Mouse (Mus musculus): ENCODE data around the gene Suclg2. TPM values are rescaled to one million over a fixed set of nuclear protein-coding genes. Genes with fewer than 3 reads are reported as not detected.
A peak's percentile ranks its signal among the peaks of the same experiment; 100 is the strongest.

The Suclg2 gene
- polyA plus RNA-seq, 1 experiment from 2014 or later = 103 TPM

- ATAC-seq (replicated peaks; ENCODE audit: low FRiP score, low TSS enrichment, low read depth) (no peak), DNase-seq (ENCODE audit: low spot score) (no peak)
- H3K27me3 ChIP-seq (replicated peaks; ENCODE audit: control insufficient read depth, insufficient read depth, low read length) = no peaks in the 10 kb centered on the region
These were observed 49.8 kb downstream of the Suclg2 start for GRCm38 (mm10) chr6:95668629-95669334.

GRCm38 (mm10) chr6:95657671-95658070, 60.9 kb downstream of the Suclg2 start:
- WGBS = 96% methylated on average over 8 of the region's 8 CpGs
- Histone ChIP-seq H3K9ac (ENCODE audit: low read length) (no peak overlapping the region), H3K36me3 (ENCODE audit: control insufficient read depth, insufficient read depth, low read length) (peaks cover 6% of the 10 kb centered on the region; the same call in 1 of the 2 replicates), H3K27me3 (replicated peaks; ENCODE audit: control insufficient read depth, insufficient read depth, low read length) (no peaks in the 10 kb centered on the region), H3K4me2 (ENCODE audit: low read length) (no peak overlapping the region), H3K4me3 (ENCODE audit: low read depth, low read length) (no peak overlapping the region), H3K27ac (ENCODE audit: low read depth) (no peak overlapping the region), H3K9me3 (ENCODE audit: control insufficient read depth, low read length) (no peaks in the 10 kb centered on the region), H3K4me1 (replicated peaks; ENCODE audit: control insufficient read depth, insufficient read depth, low read length) (no peaks in the 10 kb centered on the region)
- DNase-seq (ENCODE audit: low spot score) (no peak), ATAC-seq (replicated peaks; ENCODE audit: low FRiP score, low TSS enrichment, low read depth) (no peak)

More at GRCm38 (mm10) chr6:95668629-95669334, 49.8 kb downstream of the Suclg2 start:
- 92% methylated on average over 6 of the region's 6 CpGs for WGBS
- H3K4me1 ChIP-seq (replicated peaks; ENCODE audit: control insufficient read depth, insufficient read depth, low read length) = no peaks in the 10 kb centered on the region
- H3K9ac ChIP-seq (ENCODE audit: low read length) = no peak overlapping the region
- no peak overlapping the region for H3K27ac ChIP-seq (ENCODE audit: low read depth)
- H3K36me3 ChIP-seq (ENCODE audit: control insufficient read depth, insufficient read depth, low read length) = 0 out of 2 replicates have a peak, but pooled peaks cover 3% of the 10 kb centered on the region
- H3K4me2 ChIP-seq (ENCODE audit: low read length) = no peak overlapping the region
- no peak overlapping the region for H3K4me3 ChIP-seq (ENCODE audit: low read depth, low read length)
- no peaks in the 10 kb centered on the region for H3K9me3 ChIP-seq (ENCODE audit: control insufficient read depth, low read length)

- Histone ChIP-seq H3K27me3 (replicated peaks; ENCODE audit: control insufficient read depth, insufficient read depth, low read length) (no peaks in the 10 kb centered on the region), H3K4me2 (ENCODE audit: low read length) (no peak overlapping the region), H3K4me1 (replicated peaks; ENCODE audit: control insufficient read depth, insufficient read depth, low read length) (peaks cover 14% of the 10 kb centered on the region), H3K27ac (ENCODE audit: low read depth) (no peak overlapping the region), H3K9ac (ENCODE audit: low read length) (no peak overlapping the region), H3K9me3 (ENCODE audit: control insufficient read depth, low read length) (no peaks in the 10 kb centered on the region), H3K36me3 (ENCODE audit: control insufficient read depth, insufficient read depth, low read length) (peaks cover 6% of the 10 kb centered on the region; the same call in 1 of the 2 replicates), H3K4me3 (ENCODE audit: low read depth, low read length) (no peak overlapping the region)
- WGBS = 86% methylated on average over 3 of the region's 3 CpGs
- ATAC-seq (replicated peaks; ENCODE audit: low FRiP score, low TSS enrichment, low read depth) = no peak
- no peak for DNase-seq (ENCODE audit: low spot score)
These were observed 64.9 kb downstream of the Suclg2 start for GRCm38 (mm10) chr6:95653662-95654061.

GRCm38 (mm10) chr6:95652774-95653173, 65.8 kb downstream of the Suclg2 start:
- Histone ChIP-seq H3K27me3 (replicated peaks; ENCODE audit: control insufficient read depth, insufficient read depth, low read length) (no peaks in the 10 kb centered on the region), H3K4me3 (ENCODE audit: low read depth, low read length) (no peak overlapping the region), H3K4me2 (ENCODE audit: low read length) (no peak overlapping the region), H3K4me1 (replicated peaks; ENCODE audit: control insufficient read depth, insufficient read depth, low read length) (peaks cover 14% of the 10 kb centered on the region), H3K9me3 (ENCODE audit: control insufficient read depth, low read length) (no peaks in the 10 kb centered on the region), H3K27ac (ENCODE audit: low read depth) (no peak overlapping the region), H3K36me3 (ENCODE audit: control insufficient read depth, insufficient read depth, low read length) (peaks cover 6% of the 10 kb centered on the region; the same call in 1 of the 2 replicates), H3K9ac (ENCODE audit: low read length) (no peak overlapping the region)
- 73% methylated on average over 6 of the region's 6 CpGs for WGBS
- ATAC-seq (replicated peaks; ENCODE audit: low FRiP score, low TSS enrichment, low read depth) = no peak
- DNase-seq (ENCODE audit: low spot score) = no peak

- no peak for ATAC-seq (replicated peaks; ENCODE audit: low FRiP score, low TSS enrichment, low read depth)
- Histone ChIP-seq H3K27me3 (replicated peaks; ENCODE audit: control insufficient read depth, insufficient read depth, low read length) (no peaks in the 10 kb centered on the region), H3K36me3 (ENCODE audit: control insufficient read depth, insufficient read depth, low read length) (peaks cover 6% of the 10 kb centered on the region; the same call in 1 of the 2 replicates), H3K9me3 (ENCODE audit: control insufficient read depth, low read length) (no peaks in the 10 kb centered on the region), H3K27ac (ENCODE audit: low read depth) (peak overlapping the region; percentile 14; the same call in 1 of the 2 replicates), H3K4me2 (ENCODE audit: low read length) (no peak overlapping the region), H3K4me3 (ENCODE audit: low read depth, low read length) (no peak overlapping the region), H3K9ac (ENCODE audit: low read length) (no peak overlapping the region), H3K4me1 (replicated peaks; ENCODE audit: control insufficient read depth, insufficient read depth, low read length) (peaks cover 14% of the 10 kb centered on the region)
- no peak for DNase-seq (ENCODE audit: low spot score)
- 31% methylated on average over 6 of the region's 6 CpGs for WGBS
These were observed 67.2 kb downstream of the Suclg2 start for GRCm38 (mm10) chr6:95651391-95651876.

- no peak overlapping the region for H3K4me3 ChIP-seq (ENCODE audit: low read depth, low read length)
- no peak for ATAC-seq (replicated peaks; ENCODE audit: low FRiP score, low TSS enrichment, low read depth)
- no peaks in the 10 kb centered on the region for H3K9me3 ChIP-seq (ENCODE audit: control insufficient read depth, low read length)
- peaks cover 14% of the 10 kb centered on the region for H3K4me1 ChIP-seq (replicated peaks; ENCODE audit: control insufficient read depth, insufficient read depth, low read length)
- DNase-seq (ENCODE audit: low spot score) = no peak
- H3K4me2 ChIP-seq (ENCODE audit: low read length) = no peak overlapping the region
- H3K27ac ChIP-seq (ENCODE audit: low read depth) = no peak overlapping the region
- WGBS = 58% methylated on average over 13 of the region's 13 CpGs
- H3K27me3 ChIP-seq (replicated peaks; ENCODE audit: control insufficient read depth, insufficient read depth, low read length) = no peaks in the 10 kb centered on the region
- H3K9ac ChIP-seq (ENCODE audit: low read length) = no peak overlapping the region
- H3K36me3 ChIP-seq (ENCODE audit: control insufficient read depth, insufficient read depth, low read length) = peaks cover 6% of the 10 kb centered on the region; the same call in 1 of the 2 replicates
These were observed 68.4 kb downstream of the Suclg2 start for GRCm38 (mm10) chr6:95650082-95650722.

- no peak for ATAC-seq (replicated peaks; ENCODE audit: low FRiP score, low TSS enrichment, low read depth)
- Histone ChIP-seq H3K4me1 (replicated peaks; ENCODE audit: control insufficient read depth, insufficient read depth, low read length) (peaks cover 14% of the 10 kb centered on the region), H3K9ac (ENCODE audit: low read length) (no peak overlapping the region), H3K27me3 (replicated peaks; ENCODE audit: control insufficient read depth, insufficient read depth, low read length) (no peaks in the 10 kb centered on the region), H3K27ac (ENCODE audit: low read depth) (no peak overlapping the region), H3K9me3 (ENCODE audit: control insufficient read depth, low read length) (no peaks in the 10 kb centered on the region), H3K36me3 (ENCODE audit: control insufficient read depth, insufficient read depth, low read length) (no peaks in the 10 kb centered on the region), H3K4me3 (ENCODE audit: low read depth, low read length) (no peak overlapping the region), H3K4me2 (ENCODE audit: low read length) (no peak overlapping the region)
- WGBS = 86% methylated on average over 10 of the region's 10 CpGs
- no peak for DNase-seq (ENCODE audit: low spot score)
These were observed 69.4 kb downstream of the Suclg2 start for GRCm38 (mm10) chr6:95649123-95649663.

GRCm38 (mm10) chr6:95637416-95637815, 81.2 kb downstream of the Suclg2 start:
- no peak overlapping the region for H3K4me3 ChIP-seq (ENCODE audit: low read depth, low read length)
- H3K36me3 ChIP-seq (ENCODE audit: control insufficient read depth, insufficient read depth, low read length) = no peaks in the 10 kb centered on the region
- no peak for ATAC-seq (replicated peaks; ENCODE audit: low FRiP score, low TSS enrichment, low read depth)
- H3K9ac ChIP-seq (ENCODE audit: low read length) = no peak overlapping the region
- WGBS = 94% methylated on average over 2 of the region's 2 CpGs
- H3K27ac ChIP-seq (ENCODE audit: low read depth) = no peak overlapping the region
- no peaks in the 10 kb centered on the region for H3K27me3 ChIP-seq (replicated peaks; ENCODE audit: control insufficient read depth, insufficient read depth, low read length)
- H3K9me3 ChIP-seq (ENCODE audit: control insufficient read depth, low read length) = no peaks in the 10 kb centered on the region
- H3K4me1 ChIP-seq (replicated peaks; ENCODE audit: control insufficient read depth, insufficient read depth, low read length) = no peaks in the 10 kb centered on the region
- DNase-seq (ENCODE audit: low spot score) = no peak
- H3K4me2 ChIP-seq (ENCODE audit: low read length) = no peak overlapping the region

Data from intestine, embryonic 14.5 days (tissue).